9 mouse cellular contexts compared by ENCODE assay signal in the genomic region with DNA sequence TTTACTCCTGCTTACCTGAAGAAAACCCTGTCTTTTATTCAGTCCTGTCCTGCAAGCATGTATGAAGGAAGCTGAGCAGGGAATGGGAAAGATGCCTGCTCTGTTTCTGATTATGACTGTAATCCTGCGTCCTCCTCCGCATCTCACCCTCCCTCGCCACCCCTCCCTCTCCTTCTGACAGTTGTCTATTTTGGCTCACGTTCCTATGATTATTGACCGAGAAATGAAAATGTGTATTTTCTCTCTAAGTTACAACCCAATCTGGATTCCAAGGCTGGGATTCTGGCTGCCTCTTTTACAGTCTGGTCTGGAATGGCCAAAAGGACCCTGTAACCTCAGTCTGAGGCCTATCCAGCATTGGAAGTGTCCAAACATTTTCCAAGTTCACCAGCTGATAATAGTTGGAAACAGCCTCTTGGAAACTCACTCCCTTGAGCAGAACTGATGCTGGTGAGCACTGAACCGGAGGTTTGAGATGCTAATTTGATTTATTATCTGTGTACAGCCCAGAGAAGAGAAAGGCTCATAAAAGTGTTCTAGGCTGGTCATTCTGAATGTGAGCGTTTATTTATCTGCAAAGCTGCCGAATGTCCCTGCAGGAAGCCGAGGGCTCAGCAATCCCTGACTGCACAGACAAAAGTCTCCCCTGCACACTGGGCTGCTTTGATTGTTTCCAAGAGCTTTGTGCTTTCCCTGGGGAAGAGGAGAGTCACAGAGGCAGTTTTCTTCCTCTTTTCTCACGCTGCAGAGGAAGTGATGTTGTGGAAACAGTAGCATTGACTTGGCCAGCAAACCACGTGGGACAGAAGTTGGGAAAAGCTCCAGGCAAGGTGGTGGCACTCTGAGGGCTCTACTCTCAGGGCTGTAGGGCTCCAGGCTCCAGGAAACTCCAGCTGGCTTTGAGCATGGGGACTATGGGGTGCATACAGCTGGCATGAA. TPM values are rescaled to one million over a fixed set of nuclear protein-coding genes. Genes with fewer than 3 reads are reported as not detected.
A peak's percentile ranks its signal among the peaks of the same experiment; 100 is the strongest.
DNase-seq lines count a peak whose midpoint lies in the region; ATAC-seq and TF ChIP-seq lines count a peak whose summit lies in the region.
"Had no signal": no experiment of that assay in that cellular context is flagged by ENCODE, and none has a peak within 500 bp of the region (broad histone marks: within the 10 kb centered on the region; RNA-seq: fewer than 3 reads in every experiment).

No protein-coding gene starts in this region.

- 0 out of 2 replicates have a peak, but pooled peaks cover 1% of the 10 kb centered on the region for H3K27me3 ChIP-seq in stomach, embryonic 15.5 days (replicated peaks)
- no peaks in the 10 kb centered on the region for H3K27me3 ChIP-seq in stomach, postnatal 0 days (ENCODE audit: control insufficient read depth, insufficient read depth, low read length)
- peaks cover 16% of the 10 kb centered on the region for H3K27me3 ChIP-seq in heart, embryonic 13.5 days (replicated peaks)
- H3K27me3 ChIP-seq in cerebellum, adult 2 months (ENCODE audit: control insufficient read depth, insufficient read depth, low read length), result no peaks in the 10 kb centered on the region; the same call in 1 of the 2 replicates
- no peaks in the 10 kb centered on the region for H3K27me3 ChIP-seq in thymus, adult 2 months (ENCODE audit: control insufficient read depth, insufficient read depth, low read length)
- H3K27me3 ChIP-seq in forebrain, postnatal 0 days (ENCODE audit: insufficient read depth, low read length), result no peaks in the 10 kb centered on the region
- H3K27me3 ChIP-seq: Patski had no signal

- no peaks in the 10 kb centered on the region for H3K36me3 ChIP-seq in stomach, embryonic 15.5 days
- H3K36me3 ChIP-seq in stomach, postnatal 0 days (ENCODE audit: control insufficient read depth, insufficient read depth, low read length), result no peaks in the 10 kb centered on the region
- H3K36me3 ChIP-seq in heart, embryonic 13.5 days, result no peaks in the 10 kb centered on the region
- H3K36me3 ChIP-seq in thymus, adult 2 months (ENCODE audit: control insufficient read depth, insufficient read depth, low read length), result no peaks in the 10 kb centered on the region
- H3K36me3 ChIP-seq in forebrain, postnatal 0 days (ENCODE audit: insufficient read depth), result no peaks in the 10 kb centered on the region

- TF ChIP-seq POLR2A in cerebellum, adult 2 months (IDR thresholded peaks at IDR 0.05; ENCODE audit: borderline replicate concordance, insufficient read depth, low read length), result no peak
- TF ChIP-seq POLR2A in thymus, adult 2 months (IDR thresholded peaks at IDR 0.05; ENCODE audit: control insufficient read depth, extremely low read depth, insufficient read depth, low read length, poor library complexity), result no peak

- TF ChIP-seq CTCF in stomach, postnatal 0 days (IDR thresholded peaks at IDR 0.05; ENCODE audit: low read depth), result no peak
- no peak for TF ChIP-seq CTCF in cerebellum, adult 2 months (IDR thresholded peaks at IDR 0.05; ENCODE audit: borderline replicate concordance, insufficient read depth, low read depth, low read length)
- no peak for TF ChIP-seq CTCF in thymus, adult 2 months (IDR thresholded peaks at IDR 0.05; ENCODE audit: borderline replicate concordance, control insufficient read depth, extremely low read depth, insufficient read depth, low read length, poor library complexity)
- TF ChIP-seq CTCF in forebrain, postnatal 0 days (IDR thresholded peaks at IDR 0.05; ENCODE audit: low read depth), result no peak

- no peaks in the 10 kb centered on the region for H3K9me3 ChIP-seq in stomach, embryonic 15.5 days
- no peaks in the 10 kb centered on the region for H3K9me3 ChIP-seq in stomach, postnatal 0 days (ENCODE audit: control insufficient read depth, low read length)
- no peaks in the 10 kb centered on the region for H3K9me3 ChIP-seq in heart, embryonic 13.5 days
- no peaks in the 10 kb centered on the region for H3K9me3 ChIP-seq in forebrain, postnatal 0 days (ENCODE audit: low read length)

- ATAC-seq in stomach, embryonic 15.5 days (ENCODE audit: insufficient read depth, low FRiP score, low read depth), result no peak
- no peak for ATAC-seq in stomach, postnatal 0 days (ENCODE audit: low FRiP score, low TSS enrichment)
- ATAC-seq in heart, embryonic 13.5 days (ENCODE audit: extremely low read depth, insufficient number of reproducible peaks, low FRiP score, low TSS enrichment), result no peak
- ATAC-seq in forebrain, postnatal 0 days, result no peak
- ATAC-seq: Patski had no signal

- DNase-seq in stomach, postnatal 0 days (ENCODE audit: low spot score), result no peak
- DNase-seq in kidney, postnatal 14 days, result peak; percentile 52
- DNase-seq in cerebellum, adult 2 months, result no peak
- DNase-seq in thymus, adult 2 months, result no peak
- no peak for DNase-seq in cerebellum, postnatal 4 days (ENCODE audit: low spot score in 2 of 2)
- DNase-seq in forebrain, postnatal 0 days, result no peak

- TF ChIP-seq EP300 in stomach, postnatal 0 days (optimal IDR thresholded peaks at IDR 0.05), result no peak

- no peak overlapping the region for H3K4me2 ChIP-seq in stomach, embryonic 15.5 days
- H3K4me2 ChIP-seq in stomach, postnatal 0 days (replicated peaks; ENCODE audit: low read depth), result no peak overlapping the region
- no peak overlapping the region for H3K4me2 ChIP-seq in heart, embryonic 13.5 days
- no peak overlapping the region for H3K4me2 ChIP-seq in forebrain, postnatal 0 days (ENCODE audit: low read depth)

- no peaks in the 10 kb centered on the region for H3K4me1 ChIP-seq in stomach, embryonic 15.5 days
- H3K4me1 ChIP-seq in stomach, postnatal 0 days (replicated peaks; ENCODE audit: control insufficient read depth, insufficient read depth), result no peaks in the 10 kb centered on the region
- peaks cover 3% of the 10 kb centered on the region; the same call in 1 of the 2 replicates for H3K4me1 ChIP-seq in heart, embryonic 13.5 days
- no peaks in the 10 kb centered on the region for H3K4me1 ChIP-seq in cerebellum, adult 2 months (ENCODE audit: control insufficient read depth, insufficient read depth, low read length)
- peaks cover 5% of the 10 kb centered on the region; the same call in 1 of the 2 replicates for H3K4me1 ChIP-seq in thymus, adult 2 months (replicated peaks; ENCODE audit: control insufficient read depth, insufficient read depth, low read length)
- no peaks in the 10 kb centered on the region for H3K4me1 ChIP-seq in forebrain, postnatal 0 days (ENCODE audit: insufficient read depth)

- H3K9ac ChIP-seq in stomach, embryonic 15.5 days, result no peak overlapping the region
- no peak overlapping the region for H3K9ac ChIP-seq in stomach, postnatal 0 days (ENCODE audit: low read length)
- H3K9ac ChIP-seq in heart, embryonic 13.5 days, result no peak overlapping the region
- no peak overlapping the region for H3K9ac ChIP-seq in forebrain, postnatal 0 days

- no peak overlapping the region for H3K4me3 ChIP-seq in stomach, embryonic 15.5 days (replicated peaks)
- no peak overlapping the region for H3K4me3 ChIP-seq in stomach, postnatal 0 days (ENCODE audit: low read depth, low read length)
- no peak overlapping the region for H3K4me3 ChIP-seq in heart, embryonic 13.5 days
- no peak overlapping the region for H3K4me3 ChIP-seq in cerebellum, adult 2 months (replicated peaks; ENCODE audit: insufficient read depth, low read depth, low read length)
- no peak overlapping the region for H3K4me3 ChIP-seq in thymus, adult 2 months (ENCODE audit: control insufficient read depth, insufficient read depth, low read length)
- H3K4me3 ChIP-seq in forebrain, postnatal 0 days (ENCODE audit: low read depth, low read length), result no peak overlapping the region

- WGBS in stomach, embryonic 15.5 days, result 46% methylated on average over 11 of the region's 11 CpGs
- 47% methylated on average over 11 of the region's 11 CpGs for WGBS in stomach, postnatal 0 days
- WGBS in heart, embryonic 13.5 days, result 51% methylated on average over 11 of the region's 11 CpGs
- WGBS in cerebellum, adult 2 months, result 41% methylated on average over 11 of the region's 11 CpGs
- 61% methylated on average over 11 of the region's 11 CpGs for WGBS in thymus, adult 2 months
- 40% methylated on average over 11 of the region's 11 CpGs for WGBS in forebrain, postnatal 0 days

- 0 out of 2 replicates have a peak overlapping the region, but pooled peaks have one; percentile 26 for H3K27ac ChIP-seq in stomach, embryonic 15.5 days
- H3K27ac ChIP-seq in stomach, postnatal 0 days (replicated peaks), result no peak overlapping the region
- H3K27ac ChIP-seq in heart, embryonic 13.5 days (replicated peaks), result peak overlapping the region; percentile 43
- no peak overlapping the region for H3K27ac ChIP-seq in cerebellum, adult 2 months (ENCODE audit: insufficient read depth, low read length)
- no peak overlapping the region for H3K27ac ChIP-seq in thymus, adult 2 months (ENCODE audit: control insufficient read depth, insufficient read depth, low read length)
- no peak overlapping the region for H3K27ac ChIP-seq in forebrain, postnatal 0 days (ENCODE audit: low read depth, low read length)

RNA-seq across cellular contexts. Expression of a gene that starts 4.7 kb away (rescaled TPM):
- polyA plus RNA-seq in stomach, embryonic 15.5 days (2015; fragmentation: Nextera tagmentation; extraction: Ambion mirVana), result 13.1 and 14.0 TPM in 2 replicates
- polyA plus RNA-seq in stomach, postnatal 0 days (2015; fragmentation: Nextera tagmentation; extraction: Ambion mirVana), result 4.7 and 5.5 TPM in 2 replicates
- 14.2 and 14.5 TPM in 2 replicates for polyA plus RNA-seq in heart, embryonic 13.5 days (2015; fragmentation: Nextera tagmentation; extraction: Ambion mirVana)
- 12.2 and 12.9 TPM in 2 replicates for polyA plus RNA-seq in cerebellum, adult 2 months (2012; rRNA removed)
- 30.6 and 37.7 TPM in 2 replicates for polyA plus RNA-seq in thymus, adult 2 months (2012; rRNA removed)
- total RNA-seq in forebrain, postnatal 0 days (2014; rRNA removed), result 32.1 and 33.5 TPM in 2 replicates
- 10.3 and 10.5 TPM in 2 replicates for polyA plus RNA-seq in forebrain, postnatal 0 days (2015; fragmentation: Nextera tagmentation; extraction: Ambion mirVana)

Comparison
In these comparisons a context has a peak if more than half of its experiments do, and no peak if none do; other contexts are left out.
1. H3K27ac ChIP-seq: peak in stomach, embryonic 15.5 days (single experiment) and heart, embryonic 13.5 days (single experiment); none in stomach, postnatal 0 days (single experiment), cerebellum, adult 2 months (single experiment), thymus, adult 2 months (single experiment) and forebrain, postnatal 0 days (single experiment).